Mouse (Mus musculus) thymus, postnatal 10 days (tissue): ENCODE measurements around the gene Serpine1.
A peak's percentile ranks its signal among the peaks of the same experiment; 100 is the strongest.

Experiments
- DNase-seq, 2 experiments: peaks; one replicate each; pipeline ENCODE4 v3.0.0; 2021; ENCODE audit warnings: low spot score in 2 of 2

Gene Serpine1

GRCm38 (mm10) chr5:137096037-137096436 lies 24.0 kb upstream of the Serpine1 start:
- no peak for DNase-seq

GRCm38 (mm10) chr5:137095135-137095534 lies 23.1 kb upstream of the Serpine1 start:
- DNase-seq = no peak

DNA sequence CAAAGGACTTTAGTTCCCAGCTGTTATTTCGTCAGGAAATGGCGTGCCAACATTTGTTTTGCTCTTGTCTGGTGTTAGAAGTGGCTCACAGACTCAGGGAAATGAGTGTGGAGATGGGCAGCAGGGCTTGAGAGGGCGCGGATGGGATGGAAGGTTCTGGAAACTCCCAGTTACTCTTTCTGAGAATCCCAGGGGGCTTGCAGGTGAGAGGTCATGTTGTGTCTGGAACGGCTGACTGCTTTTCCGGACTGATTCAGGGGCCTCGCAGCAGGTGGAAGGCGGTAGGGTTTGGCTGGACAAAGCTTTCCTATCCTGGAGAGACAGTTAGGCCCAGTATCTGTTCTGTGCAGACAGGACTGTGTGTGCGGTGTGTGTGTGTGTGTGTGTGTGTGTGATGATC lies 21.7 kb upstream of the Serpine1 start:
- DNase-seq = no peak

- DNase-seq = no peak
These were observed 19.5 kb upstream of the Serpine1 start for GRCm38 (mm10) chr5:137091560-137091959.

DNA sequence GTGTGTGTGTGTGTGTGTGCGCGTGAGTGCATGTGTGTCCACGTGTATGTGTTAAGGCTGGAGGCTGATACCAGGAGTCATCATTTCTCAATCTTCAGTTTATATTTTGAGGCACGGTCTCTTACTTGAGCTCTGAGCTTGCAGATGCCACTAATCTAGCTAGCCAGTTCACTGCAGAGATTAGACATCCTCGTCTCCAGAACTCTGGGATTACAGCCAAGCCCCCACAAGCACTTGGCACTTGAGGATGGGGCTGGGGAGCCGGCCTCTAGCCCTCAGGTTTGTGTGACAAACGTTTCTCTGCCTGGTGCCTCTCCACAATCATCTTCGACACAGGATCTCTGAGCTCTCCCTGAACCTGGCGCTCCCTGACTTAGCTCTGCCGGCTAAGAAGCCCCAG lies 18.8 kb upstream of the Serpine1 start:
- no peak for DNase-seq

DNA sequence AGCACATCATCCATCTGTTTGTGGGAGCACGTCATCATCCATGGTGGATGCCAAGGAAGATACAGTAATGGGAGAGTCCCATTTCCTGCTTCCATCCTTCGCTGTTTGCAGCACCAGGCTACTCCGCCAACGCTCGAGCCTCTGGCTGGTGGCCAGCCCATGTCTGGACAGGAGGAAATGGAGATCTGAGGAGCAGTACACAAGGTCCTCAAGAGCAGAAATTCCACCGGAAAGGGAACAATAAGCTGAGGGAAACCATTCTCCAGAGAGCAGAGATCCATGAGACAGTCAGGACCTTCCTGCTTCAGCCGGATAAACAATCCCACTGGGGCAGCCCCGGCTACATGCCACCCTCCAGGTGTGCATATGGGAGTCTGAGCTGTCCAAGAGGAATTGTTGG lies 15.3 kb upstream of the Serpine1 start:
- no peak for DNase-seq

DNA sequence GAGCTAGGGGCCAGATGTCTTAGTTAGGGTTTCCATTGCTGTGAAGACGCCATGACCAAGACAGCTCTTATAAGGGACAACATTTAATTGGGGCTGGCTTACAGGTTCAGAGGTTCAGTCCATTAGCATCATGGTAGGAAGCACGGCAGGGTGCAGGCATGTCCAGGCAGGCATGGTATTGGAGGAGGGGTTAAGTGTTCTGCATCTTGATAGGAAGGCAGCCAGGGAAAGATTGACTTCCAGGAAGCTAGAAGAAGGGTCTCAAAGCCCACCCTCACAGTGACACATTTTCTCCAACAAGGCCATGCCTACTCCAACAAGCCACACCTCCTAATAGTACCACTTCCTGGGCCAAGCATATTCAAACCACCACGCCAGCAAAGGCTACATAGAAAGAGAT lies 13.7 kb upstream of the Serpine1 start:
- DNase-seq = no peak

GRCm38 (mm10) chr5:137085021-137085420 lies 13.0 kb upstream of the Serpine1 start:
- no peak for DNase-seq

GRCm38 (mm10) chr5:137083051-137083450 lies 11.0 kb upstream of the Serpine1 start:
- DNase-seq = no peak

GRCm38 (mm10) chr5:137079849-137080248 lies 7.8 kb upstream of the Serpine1 start:
- DNase-seq = no peak

- no peak for DNase-seq
These were observed 6.5 kb upstream of the Serpine1 start for GRCm38 (mm10) chr5:137078616-137079015.

GRCm38 (mm10) chr5:137078041-137078440 lies 6.0 kb upstream of the Serpine1 start:
- no peak for DNase-seq

DNA sequence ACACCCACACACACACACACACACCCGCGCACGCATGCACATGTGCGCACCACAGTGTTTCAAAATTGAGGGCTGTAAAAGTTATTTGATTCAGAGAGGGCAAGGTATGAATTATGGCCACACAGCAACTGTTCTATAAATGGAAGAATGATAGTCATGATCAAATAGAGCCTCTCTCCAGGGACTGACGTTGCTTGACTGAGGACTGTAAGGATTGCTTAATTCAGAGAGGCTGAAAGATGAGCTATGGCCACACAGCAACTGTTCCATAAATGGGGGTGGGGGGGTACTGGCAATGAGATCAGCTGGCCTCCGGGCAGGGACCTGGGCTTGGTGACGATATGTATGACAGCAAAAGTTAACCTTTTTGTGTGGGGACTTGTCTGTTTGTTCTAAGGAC lies 5.1 kb upstream of the Serpine1 start:
- no peak for DNase-seq

- DNase-seq = no peak
These were observed 4.3 kb upstream of the Serpine1 start for GRCm38 (mm10) chr5:137076191-137076930.

DNA sequence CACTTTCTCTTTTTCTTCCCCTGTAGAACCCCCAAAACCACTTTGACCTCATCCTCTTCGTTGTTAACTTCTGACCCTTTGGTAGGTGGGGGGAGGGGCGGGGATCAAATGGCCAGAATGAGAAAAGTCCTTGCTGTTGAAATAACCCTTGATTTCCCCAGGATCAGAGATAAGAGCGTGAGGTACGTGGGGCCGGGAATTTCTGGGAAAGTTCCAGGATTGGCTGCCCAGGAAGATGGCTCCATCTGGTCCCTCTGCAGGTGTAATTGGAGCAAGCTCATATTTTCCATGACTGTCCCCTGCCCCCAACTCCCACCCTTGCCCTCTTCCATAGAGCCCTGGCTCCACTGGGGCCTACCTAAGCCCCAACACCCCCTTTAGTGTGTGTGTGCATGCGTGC lies 3.7 kb upstream of the Serpine1 start:
- DNase-seq = no peak

DNA sequence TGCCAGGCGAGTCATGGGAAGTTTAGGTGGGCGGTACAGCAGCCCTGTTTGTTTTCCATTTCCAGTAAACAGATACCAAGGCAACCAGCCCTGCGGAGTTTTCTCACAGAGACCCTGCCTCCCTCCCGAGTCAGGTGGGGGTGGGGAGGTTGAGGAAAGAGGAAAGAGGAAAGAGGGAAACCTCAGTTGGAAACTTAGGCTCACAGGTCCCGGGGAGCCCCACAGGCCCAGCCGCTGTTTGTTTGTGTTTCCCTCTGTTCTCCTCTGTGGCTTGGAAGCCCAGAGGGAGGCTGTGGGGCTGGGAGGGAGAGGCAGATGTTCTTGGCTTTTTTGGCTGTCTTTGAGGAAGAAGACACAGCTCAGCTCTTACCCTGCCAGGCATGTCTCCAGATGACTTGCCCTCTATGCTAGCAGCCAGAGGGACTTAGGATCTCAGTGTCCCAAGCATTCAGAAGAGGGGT lies 2.2 kb upstream of the Serpine1 start:
- DNase-seq = no peak

GRCm38 (mm10) chr5:137073141-137073540 lies 1.1 kb upstream of the Serpine1 start:
- no peak for DNase-seq

- no peak for DNase-seq
These were observed 1.0 kb downstream of the Serpine1 start for GRCm38 (mm10) chr5:137070881-137071605.

DNA sequence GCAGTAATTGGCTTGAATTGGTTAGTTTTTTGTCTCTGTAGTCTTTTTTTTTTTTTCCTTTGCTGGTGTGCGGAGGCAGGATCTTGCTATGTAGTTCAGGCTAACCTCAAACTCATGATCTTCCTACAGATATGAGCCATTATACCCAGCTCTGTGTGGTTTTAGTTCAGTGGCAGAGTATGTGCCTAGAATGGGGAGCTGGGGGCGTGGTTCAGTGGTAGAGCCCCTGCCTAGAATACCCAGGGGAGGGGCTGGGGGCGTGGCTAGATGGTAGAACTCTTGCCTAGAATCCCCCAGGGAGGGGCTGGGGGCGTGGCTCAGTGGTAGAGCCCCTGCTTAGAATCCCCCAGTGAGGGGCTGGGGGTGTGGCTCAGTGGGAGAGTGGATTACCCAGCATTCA lies 3.4 kb downstream of the Serpine1 start:
- no peak for DNase-seq

DNA sequence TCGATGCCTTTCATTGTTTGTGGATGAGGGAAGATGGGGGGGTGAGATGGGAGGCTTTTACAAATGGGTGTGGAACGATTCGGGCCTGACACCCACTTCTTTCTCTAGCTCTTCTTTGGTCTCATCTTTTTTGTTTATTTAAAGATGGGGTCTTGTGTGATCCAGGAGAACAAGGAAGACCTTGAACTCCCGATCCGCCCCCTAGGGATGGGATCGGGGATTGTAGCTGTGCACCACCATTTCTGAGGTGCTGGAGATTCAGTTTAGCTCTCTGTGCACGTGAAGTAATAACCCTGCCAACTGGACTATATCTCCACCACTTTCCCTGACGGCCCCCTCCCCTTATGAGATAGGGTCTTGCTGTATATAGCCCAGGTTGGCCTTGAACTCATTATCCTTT lies 6.1 kb downstream of the Serpine1 start:
- no peak for DNase-seq

DNA sequence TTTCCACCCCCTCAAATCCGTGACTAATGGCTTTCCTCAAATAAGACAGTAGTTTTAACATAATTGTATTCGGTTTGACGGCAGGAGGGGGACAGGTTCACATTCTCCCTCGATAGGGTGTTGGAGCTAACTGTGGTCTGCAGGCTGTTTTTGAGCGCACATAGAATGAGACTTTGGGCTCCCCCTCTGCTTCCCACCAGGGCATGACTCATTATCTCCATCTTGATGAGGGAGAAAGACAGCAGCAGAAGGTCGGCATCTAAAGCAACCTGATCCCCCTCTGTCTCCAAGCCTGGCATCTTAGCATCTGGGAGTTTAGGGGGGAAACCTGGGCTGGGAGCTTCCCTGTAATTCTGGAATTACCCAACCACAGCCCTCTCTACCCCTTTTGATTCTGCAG lies 6.6 kb downstream of the Serpine1 start:
- no peak for DNase-seq

- no peak for DNase-seq
These were observed 9.5 kb downstream of the Serpine1 start for GRCm38 (mm10) chr5:137062601-137063000.

- DNase-seq = peak in 1 of 2 experiments; percentile 56
These were observed 10.1 kb downstream of the Serpine1 start for GRCm38 (mm10) chr5:137061809-137062481.
